Mouse (Mus musculus) right cerebral cortex, postnatal 10 days (tissue): ENCODE measurements around the gene Cpn1.
A peak's percentile ranks its signal among the peaks of the same experiment; 100 is the strongest.
"Not testable (repeated sequence)": the region's sequence is repeated elsewhere in the genome, so short reads cannot be mapped to it uniquely, and the experiment has no call there.

Experiments used
- DNase-seq, 2 experiments: peaks; one replicate each; pipeline ENCODE4 v3.0.0; 2021; ENCODE audit warnings: low spot score in 2 of 2

Gene Cpn1

GRCm38 (mm10) chr19:43981992-43982391, 4.4 kb downstream of the Cpn1 start:
- DNase-seq, result no peak

GRCm38 (mm10) chr19:43980711-43981110, 5.6 kb downstream of the Cpn1 start:
- DNase-seq, result no peak

- no peak for DNase-seq
Measured at GRCm38 (mm10) chr19:43977799-43978198, 8.6 kb downstream of the Cpn1 start.

- DNase-seq, result no peak
Measured at GRCm38 (mm10) chr19:43976661-43977060, 9.7 kb downstream of the Cpn1 start.

- no peak for DNase-seq
Measured at GRCm38 (mm10) chr19:43974221-43974620, 12.1 kb downstream of the Cpn1 start.

- no peak for DNase-seq
Measured at GRCm38 (mm10) chr19:43973711-43974110, 12.6 kb downstream of the Cpn1 start.

GRCm38 (mm10) chr19:43972129-43972528, 14.2 kb downstream of the Cpn1 start:
- DNase-seq, result no peak

- no peak for DNase-seq
Measured at GRCm38 (mm10) chr19:43968436-43969026, 17.8 kb downstream of the Cpn1 start.

- DNase-seq, result no peak
Measured at GRCm38 (mm10) chr19:43966481-43966880, 19.9 kb downstream of the Cpn1 start.

- no peak for DNase-seq
Measured at GRCm38 (mm10) chr19:43965496-43966085, 20.8 kb downstream of the Cpn1 start.

- no peak for DNase-seq
Measured at GRCm38 (mm10) chr19:43962795-43963194, 23.6 kb downstream of the Cpn1 start.

GRCm38 (mm10) chr19:43961185-43961584, 25.2 kb downstream of the Cpn1 start:
- no peak for DNase-seq

- no peak for DNase-seq
Measured at GRCm38 (mm10) chr19:43960014-43960413, 26.3 kb downstream of the Cpn1 start.

GRCm38 (mm10) chr19:43959162-43959561, 27.2 kb downstream of the Cpn1 start:
- DNase-seq, result peak; percentile 61 to 75

- peak; percentile 58 to 84 for DNase-seq
Measured at GRCm38 (mm10) chr19:43957881-43958280, 28.5 kb downstream of the Cpn1 start.

GRCm38 (mm10) chr19:43957402-43957801, 29.0 kb downstream of the Cpn1 start:
- no peak for DNase-seq

GRCm38 (mm10) chr19:43955266-43955665, 31.1 kb downstream of the Cpn1 start:
- no peak for DNase-seq

GRCm38 (mm10) chr19:43954864-43955263, 31.5 kb downstream of the Cpn1 start:
- no peak for DNase-seq

GRCm38 (mm10) chr19:43952936-43953335, 33.4 kb downstream of the Cpn1 start:
- DNase-seq, result not testable (repeated sequence)

GRCm38 (mm10) chr19:43949111-43949810, 37.1 kb downstream of the Cpn1 start:
- no peak for DNase-seq

GRCm38 (mm10) chr19:43944566-43944965, 41.8 kb downstream of the Cpn1 start:
- DNase-seq, result no peak

- no peak for DNase-seq
Measured at GRCm38 (mm10) chr19:43943076-43943475, 43.3 kb downstream of the Cpn1 start.
